Mouse (Mus musculus) v-Abl transformed pro-B cells (cell line): Measurements from ENCODE around the gene Serpina5.

Experiments
- in situ Hi-C, 2 experiments: fragments of 400-800 bp; cut with MboI; formaldehyde crosslinking; loops; one replicate each; pipeline ENCODE4 v1.15.1; 2025; ENCODE audit not compliant: unreplicated experiment in 2 of 2

The Serpina5 gene

GRCm38 (mm10) chr12:104125021-104125560, 24.2 kb downstream of the Serpina5 start:
- in situ Hi-C loops = no loop called here

GRCm38 (mm10) chr12:104127696-104128095, 26.8 kb downstream of the Serpina5 start, which contains the start of gene Serpina3b:
Gene Serpina3b, plus strand, starts transcription at chr12:104127996.
- in situ Hi-C loops = no loop called here

GRCm38 (mm10) chr12:104131041-104131440, 30.1 kb downstream of the Serpina5 start:
- in situ Hi-C loops = loop anchor here in 1 of 2 experiments (10.0 kb wide), 1 partner anchor 234 kb away; no protein-coding TSS in a partner anchor

DNA sequence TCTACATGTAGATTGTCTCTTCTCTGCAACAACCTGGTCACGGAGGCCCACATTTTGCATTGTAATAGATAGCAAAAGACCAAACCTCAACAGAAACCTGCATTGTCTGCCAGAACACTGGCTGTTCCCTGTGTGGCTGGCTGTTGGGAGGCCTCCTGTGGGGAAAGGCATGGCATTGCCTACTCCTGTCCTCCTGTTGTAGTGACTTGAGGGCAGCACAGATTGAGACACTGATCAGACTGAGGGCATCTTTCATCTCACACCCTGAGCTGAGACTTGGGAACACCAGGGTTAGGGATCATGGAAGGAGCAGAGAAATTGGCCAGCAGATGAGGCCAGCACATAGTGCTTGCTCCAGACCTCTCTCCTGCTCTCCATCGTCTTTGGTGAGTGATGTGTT, 37.3 kb downstream of the Serpina5 start:
- in situ Hi-C loops = loop anchor here in 1 of 2 experiments (10.0 kb wide), 1 partner anchor 227 kb away; no protein-coding TSS in a partner anchor

- in situ Hi-C loops = no loop called here
Measured at GRCm38 (mm10) chr12:104140543-104141103, 39.7 kb downstream of the Serpina5 start.

- in situ Hi-C loops = no loop called here
Measured at GRCm38 (mm10) chr12:104141506-104141905, 40.6 kb downstream of the Serpina5 start.

GRCm38 (mm10) chr12:104142427-104142826, 41.5 kb downstream of the Serpina5 start:
- in situ Hi-C loops = no loop called here

GRCm38 (mm10) chr12:104143286-104143685, 42.4 kb downstream of the Serpina5 start:
- in situ Hi-C loops = no loop called here

- in situ Hi-C loops = no loop called here
Measured at GRCm38 (mm10) chr12:104145571-104145970, 44.7 kb downstream of the Serpina5 start.

DNA sequence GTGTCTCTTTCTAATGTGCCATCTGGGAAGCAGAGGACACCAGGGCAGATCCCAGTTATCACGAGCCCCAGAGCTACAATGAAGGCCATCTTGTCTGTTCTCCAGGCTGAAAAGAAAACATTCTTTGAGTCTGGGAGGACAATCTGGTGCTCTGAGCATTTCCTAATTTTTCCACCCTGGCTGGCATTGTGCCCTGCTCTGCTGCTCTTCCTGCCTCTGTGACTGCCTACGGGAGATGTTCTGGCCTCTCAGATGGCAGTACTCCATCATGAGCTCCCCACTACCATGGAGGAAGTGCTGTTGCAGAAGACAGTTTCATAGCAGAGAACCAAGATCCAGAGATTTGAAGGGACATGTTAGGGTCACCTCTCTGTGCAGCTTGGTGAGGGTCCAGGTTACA, 51.1 kb downstream of the Serpina5 start:
- in situ Hi-C loops = no loop called here

DNA sequence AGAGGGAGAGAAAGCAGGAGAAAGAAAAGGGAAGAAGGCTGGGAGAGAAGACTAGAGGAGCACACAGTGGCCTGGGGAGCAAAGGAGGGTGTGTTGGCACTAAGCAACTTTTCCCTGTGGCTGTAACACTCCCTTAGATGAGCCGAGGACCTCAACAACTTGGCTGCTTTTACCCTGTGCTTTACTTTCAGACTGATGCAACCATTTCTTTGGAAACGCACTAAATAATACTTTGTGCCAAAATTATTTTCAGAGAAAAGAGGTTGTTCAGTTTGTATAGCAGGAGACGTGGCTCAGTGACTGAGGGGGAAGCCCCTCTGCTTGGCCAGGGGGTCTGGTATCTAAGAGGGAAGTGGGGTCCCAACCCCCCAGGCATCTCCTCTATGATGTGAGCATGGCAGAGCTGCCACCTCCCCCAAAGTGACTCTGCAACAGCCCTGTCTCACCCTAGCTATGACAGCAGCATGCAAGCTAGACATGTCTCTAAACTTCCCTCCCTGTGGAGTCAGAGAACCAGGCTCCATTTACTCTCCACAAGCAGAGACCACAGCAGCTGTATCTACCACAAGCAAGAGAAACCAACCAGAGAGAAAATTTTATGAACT, 52.2 kb downstream of the Serpina5 start:
- in situ Hi-C loops = no loop called here

DNA sequence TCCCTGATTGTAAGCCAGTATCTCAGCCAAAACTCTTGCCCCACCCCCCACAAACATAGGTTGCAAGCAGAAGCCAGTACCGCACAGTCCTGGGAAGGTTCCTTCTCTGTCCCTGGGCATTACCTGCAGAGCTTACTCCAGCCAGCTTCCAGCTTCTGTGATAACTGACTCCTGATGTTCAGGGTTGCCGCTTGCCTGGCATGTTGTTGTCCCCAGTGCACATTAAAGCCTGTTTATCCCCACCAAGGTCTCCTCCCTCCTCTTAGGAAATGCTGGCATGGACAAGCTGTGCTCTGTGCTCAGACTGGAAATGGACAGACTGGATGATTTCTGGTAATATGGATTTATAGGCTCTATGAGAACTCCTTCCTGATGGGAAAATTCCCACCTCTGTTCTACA, 52.7 kb downstream of the Serpina5 start, which contains the start of gene Serpina3c:
Gene Serpina3c (minus strand): TSS at position 215 of the 400 bp plus-strand sequence.
- in situ Hi-C loops = no loop called here
